9 mouse cellular contexts compared by ENCODE assay signal in the genomic region with DNA sequence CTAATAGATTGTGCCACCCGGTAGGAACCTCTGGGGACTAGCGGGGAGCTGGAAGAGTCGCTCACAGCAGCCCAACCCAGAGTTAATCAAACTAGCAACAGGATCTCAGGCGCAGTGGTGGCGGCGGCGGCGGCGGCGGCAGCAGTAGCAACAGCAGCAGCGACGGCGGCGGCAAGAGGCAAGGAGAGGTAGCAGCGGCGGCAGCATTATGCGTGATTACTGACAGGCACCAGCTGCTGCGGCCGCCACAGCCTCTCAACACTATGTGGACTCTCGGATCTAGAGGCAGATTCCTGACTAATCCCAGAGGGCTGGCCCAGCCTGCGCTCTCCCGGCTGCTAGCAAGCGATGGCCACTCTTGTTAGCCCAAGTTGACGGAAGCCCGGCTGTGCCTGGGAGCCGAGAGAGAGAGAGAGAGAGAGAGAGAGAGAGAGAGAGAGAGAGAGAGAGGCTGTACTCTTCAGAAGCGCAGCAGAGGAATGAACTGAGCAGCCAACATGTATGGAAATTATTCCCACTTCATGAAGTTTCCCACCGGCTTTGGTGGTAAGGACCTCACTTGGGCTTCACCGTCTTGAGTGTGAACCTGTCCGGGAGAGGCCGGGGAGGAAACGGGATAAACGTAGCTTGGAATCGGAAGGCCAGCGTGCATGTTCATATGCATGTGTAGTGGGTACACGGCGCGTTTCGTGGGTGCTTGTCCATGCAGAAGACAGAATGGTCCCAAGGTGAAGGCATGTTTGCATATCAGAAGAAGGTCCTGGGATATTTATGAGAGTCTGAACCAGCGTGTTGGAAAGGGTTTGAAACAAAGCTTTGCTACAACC. TPM values are rescaled to one million over a fixed set of nuclear protein-coding genes. Genes with fewer than 3 reads are reported as not detected.
DNase-seq lines count a peak whose midpoint lies in the region; ATAC-seq and TF ChIP-seq lines count a peak whose summit lies in the region.
"Had no signal": no experiment of that assay in that cellular context is flagged by ENCODE, and none has a peak within 500 bp of the region (broad histone marks: within the 10 kb centered on the region; RNA-seq: fewer than 3 reads in every experiment).

TSS of gene Rxrg (plus strand) at position 130 of the 827 bp plus-strand sequence.

- H3K27ac ChIP-seq in forebrain, embryonic 13.5 days = peak within 1 kb of the TSS; percentile 54
- no peak within 1 kb of the TSS for H3K27ac ChIP-seq in heart, embryonic 13.5 days (replicated peaks)
- H3K27ac ChIP-seq in kidney, embryonic 15.5 days = 0 out of 2 replicates have a peak within 1 kb of the TSS, but pooled peaks have one; percentile 1
- no peak within 1 kb of the TSS for H3K27ac ChIP-seq in liver, embryonic 11.5 days (ENCODE audit: low read depth, low read length)
- H3K27ac ChIP-seq in midbrain, postnatal 0 days (ENCODE audit: low read depth, low read length) = peak within 1 kb of the TSS; percentile 40
- H3K27ac ChIP-seq: macrophage had no signal

- peak; percentile 33 to 46 for DNase-seq in cerebellum, postnatal 25 days
- DNase-seq in cerebellum, adult 9-10 months = no peak
- DNase-seq in liver, embryonic 11.5 days (ENCODE audit: low spot score) = peak; percentile 70
- peak; percentile 79 for DNase-seq in midbrain, postnatal 0 days (ENCODE audit: low spot score)
- peak; percentile 43 for DNase-seq in thymus, postnatal 4 days

- ATAC-seq in forebrain, embryonic 13.5 days = peak; percentile 92
- peak; percentile 51; the same call in 1 of the 2 replicates for ATAC-seq in heart, embryonic 13.5 days (ENCODE audit: extremely low read depth, insufficient number of reproducible peaks, low FRiP score, low TSS enrichment)
- peak; percentile 93 for ATAC-seq in kidney, embryonic 15.5 days (replicated peaks; ENCODE audit: low FRiP score)
- ATAC-seq in liver, embryonic 11.5 days (replicated peaks; ENCODE audit: low FRiP score) = peak; percentile 53
- ATAC-seq in midbrain, postnatal 0 days (ENCODE audit: low FRiP score) = peak; percentile 70

- peak within 1 kb of the TSS; percentile 47 for H3K4me3 ChIP-seq in forebrain, embryonic 13.5 days
- H3K4me3 ChIP-seq in heart, embryonic 13.5 days = peak within 1 kb of the TSS; percentile 58
- H3K4me3 ChIP-seq in kidney, embryonic 15.5 days (replicated peaks) = peak within 1 kb of the TSS; percentile 43
- H3K4me3 ChIP-seq in liver, embryonic 11.5 days (ENCODE audit: low read depth, low read length) = peak within 1 kb of the TSS; percentile 40
- H3K4me3 ChIP-seq in midbrain, postnatal 0 days (ENCODE audit: low read depth, low read length) = peak within 1 kb of the TSS; percentile 41

- under 1% methylated on average over 40 of the region's 40 CpGs for WGBS in forebrain, embryonic 13.5 days
- under 1% methylated on average over 40 of the region's 40 CpGs for WGBS in heart, embryonic 13.5 days
- WGBS in kidney, embryonic 15.5 days = under 1% methylated on average over 40 of the region's 40 CpGs
- WGBS in liver, embryonic 11.5 days = 1% methylated on average over 40 of the region's 40 CpGs
- WGBS in midbrain, postnatal 0 days = under 1% methylated on average over 40 of the region's 40 CpGs

- no peaks in the 10 kb centered on the region for H3K9me3 ChIP-seq in forebrain, embryonic 13.5 days (replicated peaks)
- no peaks in the 10 kb centered on the region for H3K9me3 ChIP-seq in heart, embryonic 13.5 days
- H3K9me3 ChIP-seq in kidney, embryonic 15.5 days (replicated peaks) = no peaks in the 10 kb centered on the region
- no peaks in the 10 kb centered on the region for H3K9me3 ChIP-seq in liver, embryonic 11.5 days (ENCODE audit: control insufficient read depth, low read length)
- H3K9me3 ChIP-seq in midbrain, postnatal 0 days (ENCODE audit: low read length) = no peaks in the 10 kb centered on the region

- peaks cover 39% of the 10 kb centered on the region for H3K27me3 ChIP-seq in forebrain, embryonic 13.5 days
- peaks cover 67% of the 10 kb centered on the region for H3K27me3 ChIP-seq in heart, embryonic 13.5 days (replicated peaks)
- H3K27me3 ChIP-seq in kidney, embryonic 15.5 days = peaks cover 26% of the 10 kb centered on the region
- H3K27me3 ChIP-seq in liver, embryonic 11.5 days (replicated peaks; ENCODE audit: control insufficient read depth, insufficient read depth, low read length) = peaks cover 31% of the 10 kb centered on the region
- 0 out of 2 replicates have a peak, but pooled peaks cover 8% of the 10 kb centered on the region for H3K27me3 ChIP-seq in midbrain, postnatal 0 days (ENCODE audit: insufficient read depth, low read length)

- peak within 1 kb of the TSS; percentile 83 for H3K4me2 ChIP-seq in forebrain, embryonic 13.5 days
- H3K4me2 ChIP-seq in heart, embryonic 13.5 days = peak within 1 kb of the TSS; percentile 84
- peak within 1 kb of the TSS; percentile 81 for H3K4me2 ChIP-seq in kidney, embryonic 15.5 days
- H3K4me2 ChIP-seq in liver, embryonic 11.5 days = peak within 1 kb of the TSS; percentile 75
- H3K4me2 ChIP-seq in midbrain, postnatal 0 days (ENCODE audit: low read depth, low read length, poor library complexity, severe bottlenecking) = peak within 1 kb of the TSS; percentile 60

- H3K36me3 ChIP-seq in forebrain, embryonic 13.5 days (ENCODE audit: poor library complexity, severe bottlenecking) = no peaks in the 10 kb centered on the region
- no peaks in the 10 kb centered on the region for H3K36me3 ChIP-seq in heart, embryonic 13.5 days
- H3K36me3 ChIP-seq in kidney, embryonic 15.5 days = no peaks in the 10 kb centered on the region
- no peaks in the 10 kb centered on the region for H3K36me3 ChIP-seq in liver, embryonic 11.5 days (ENCODE audit: control insufficient read depth, insufficient read depth, low read length)
- H3K36me3 ChIP-seq in midbrain, postnatal 0 days (ENCODE audit: insufficient read depth, low read length) = no peaks in the 10 kb centered on the region

- no peak for TF ChIP-seq CTCF in midbrain, postnatal 0 days (IDR thresholded peaks at IDR 0.05)

- H3K4me1 ChIP-seq in forebrain, embryonic 13.5 days = peaks cover 19% of the 10 kb centered on the region
- H3K4me1 ChIP-seq in heart, embryonic 13.5 days = peaks cover 19% of the 10 kb centered on the region; the same call in 1 of the 2 replicates
- peaks cover 16% of the 10 kb centered on the region for H3K4me1 ChIP-seq in kidney, embryonic 15.5 days
- H3K4me1 ChIP-seq in liver, embryonic 11.5 days (replicated peaks; ENCODE audit: control insufficient read depth, insufficient read depth, low read length) = no peaks in the 10 kb centered on the region; the same call in 1 of the 2 replicates
- no peaks in the 10 kb centered on the region; the same call in 1 of the 2 replicates for H3K4me1 ChIP-seq in midbrain, postnatal 0 days (ENCODE audit: insufficient read depth, low read length)

- peak within 1 kb of the TSS; percentile 60 for H3K9ac ChIP-seq in forebrain, embryonic 13.5 days
- peak within 1 kb of the TSS; percentile 75 for H3K9ac ChIP-seq in heart, embryonic 13.5 days
- peak within 1 kb of the TSS; percentile 5; the same call in 1 of the 2 replicates for H3K9ac ChIP-seq in kidney, embryonic 15.5 days
- no peak within 1 kb of the TSS for H3K9ac ChIP-seq in liver, embryonic 11.5 days (ENCODE audit: low read depth, low read length)
- H3K9ac ChIP-seq in midbrain, postnatal 0 days (replicated peaks; ENCODE audit: low read length, poor library complexity, severe bottlenecking) = peak within 1 kb of the TSS; percentile 42

RNA-seq across cellular contexts. Expression of gene Rxrg, which starts in this region (rescaled TPM):
- polyA plus RNA-seq in forebrain, embryonic 13.5 days (2015; fragmentation: Nextera tagmentation; extraction: Ambion mirVana) = 5.6 and 13.4 TPM in 2 replicates
- polyA plus RNA-seq in heart, embryonic 13.5 days (2015; fragmentation: Nextera tagmentation; extraction: Ambion mirVana) = 2.0 and 2.1 TPM in 2 replicates
- polyA plus RNA-seq in kidney, embryonic 15.5 days (2015; fragmentation: Nextera tagmentation; extraction: Ambion mirVana) = 2.3 and 2.8 TPM in 2 replicates
- 2.8 and 3.0 TPM in 2 replicates for polyA plus RNA-seq in liver, embryonic 11.5 days (2014; fragmentation: Nextera tagmentation; extraction: Ambion mirVana)
- total RNA-seq in midbrain, postnatal 0 days (2014; rRNA removed) = 11.2 and 11.4 TPM in 2 replicates
- polyA plus RNA-seq in midbrain, postnatal 0 days (2015; fragmentation: Nextera tagmentation; extraction: Ambion mirVana) = 12.8 and 13.8 TPM in 2 replicates
- polyA plus RNA-seq: macrophage had no signal

Comparison
In these comparisons a context has a peak if more than half of its experiments do, and no peak if none do; other contexts are left out.
1. H3K27ac ChIP-seq: peak in forebrain, embryonic 13.5 days (single experiment), kidney, embryonic 15.5 days (single experiment) and midbrain, postnatal 0 days (single experiment); none in heart, embryonic 13.5 days (single experiment) and liver, embryonic 11.5 days (single experiment).
2. Peak in every context shown above with its lines, with median percentiles within 50 percentile points of each other: ATAC-seq, H3K4me2 ChIP-seq and H3K4me3 ChIP-seq.